Mouse (Mus musculus): ENCODE measurements at regions not wholly inside any gene's neighbourhood (a gene's known extent, or its start where the extent isn't known, plus 50 kb on each side); places are given as distances from the start of the nearest gene placed in this dataset.
"Not testable (repeated sequence)": the region's sequence is repeated elsewhere in the genome, so short reads cannot be mapped to it uniquely, and the experiment has no call there.

DNA sequence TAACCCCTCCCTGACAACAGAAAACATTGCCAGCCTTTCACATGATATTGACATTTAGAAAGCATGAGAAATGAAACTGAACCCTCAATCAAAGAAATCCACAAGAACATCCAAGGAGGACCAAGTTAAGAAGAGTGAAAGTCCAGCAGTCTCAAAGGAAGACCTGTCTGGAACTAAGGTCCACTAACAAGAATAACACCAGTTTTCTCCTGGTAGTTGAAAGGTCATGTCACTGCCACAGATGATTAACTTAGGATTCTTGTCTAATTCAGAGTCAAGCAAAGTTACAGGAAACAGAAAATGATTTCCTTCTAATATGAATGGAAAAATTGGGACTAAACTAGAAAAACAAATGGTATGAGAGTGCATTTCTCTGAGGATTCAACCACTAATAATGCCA is 790.7 kb downstream of the Cypt12 start:
- no peaks in the 10 kb centered on the region for H3K4me1 ChIP-seq
- H3K4me3 ChIP-seq = no peak overlapping the region
- no peak overlapping the region for H3K27ac ChIP-seq
- no peaks in the 10 kb centered on the region for H3K9me3 ChIP-seq
- H3K36me3 ChIP-seq (replicated peaks) = no peaks in the 10 kb centered on the region
- DNase-seq (ENCODE audit: extremely low spot score, low spot score) = no peak
- H3K27me3 ChIP-seq (ENCODE audit: poor library complexity, severe bottlenecking) = no peaks in the 10 kb centered on the region

DNA sequence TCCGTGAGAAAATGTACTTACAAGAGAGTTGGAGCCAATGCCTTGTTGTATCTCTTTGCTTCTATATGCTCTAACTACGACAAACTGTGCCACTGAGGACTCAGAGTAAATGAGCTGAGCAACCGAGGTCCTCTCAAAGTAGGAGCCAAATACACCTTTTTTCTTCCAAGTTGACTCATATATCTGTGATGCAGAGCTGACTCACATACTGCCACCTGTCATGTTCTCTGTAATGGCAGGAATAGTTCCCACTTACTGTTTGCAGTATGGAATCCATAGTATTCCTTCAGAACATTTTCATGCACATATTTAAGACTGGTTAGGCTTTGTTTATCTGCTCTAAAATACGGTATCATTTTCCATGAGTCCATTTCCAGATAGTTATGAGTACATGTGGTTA is 792.1 kb downstream of the Cypt12 start:
- no peak for DNase-seq (ENCODE audit: extremely low spot score, low spot score)
- Histone ChIP-seq H3K4me3 (no peak overlapping the region), H3K36me3 (replicated peaks) (no peaks in the 10 kb centered on the region), H3K4me1 (no peaks in the 10 kb centered on the region), H3K27ac (no peak overlapping the region), H3K9me3 (no peaks in the 10 kb centered on the region), H3K27me3 (ENCODE audit: poor library complexity, severe bottlenecking) (no peaks in the 10 kb centered on the region)
- WGBS = 87% methylated on average over 4 of the region's 4 CpGs

DNA sequence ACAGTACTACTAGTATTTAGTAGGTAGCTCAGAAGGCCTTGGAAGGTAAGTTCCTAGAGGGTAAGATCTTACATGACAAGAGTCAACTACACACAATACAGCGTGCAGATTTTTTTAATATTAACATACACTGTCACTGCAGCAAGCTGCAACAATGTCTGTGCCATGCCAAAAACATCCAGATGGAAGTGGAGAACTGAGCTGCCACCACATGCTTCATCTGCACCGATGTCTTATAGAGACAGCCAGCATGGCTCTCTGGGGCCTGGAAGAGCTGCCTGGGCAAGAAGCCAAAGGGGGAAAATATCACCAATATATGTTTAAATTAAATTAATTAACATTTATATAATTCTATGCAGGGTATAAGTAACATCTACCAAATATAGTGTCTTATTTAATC is 795.3 kb downstream of the Cypt12 start:
- DNase-seq (ENCODE audit: extremely low spot score, low spot score) = no peak
- no peaks in the 10 kb centered on the region for H3K27me3 ChIP-seq (ENCODE audit: poor library complexity, severe bottlenecking)
- no peaks in the 10 kb centered on the region for H3K4me1 ChIP-seq
- no peak overlapping the region for H3K4me3 ChIP-seq
- H3K27ac ChIP-seq = no peak overlapping the region
- no peaks in the 10 kb centered on the region for H3K9me3 ChIP-seq
- 95% methylated on average over 2 of the region's 2 CpGs for WGBS
- no peaks in the 10 kb centered on the region for H3K36me3 ChIP-seq (replicated peaks)

DNA sequence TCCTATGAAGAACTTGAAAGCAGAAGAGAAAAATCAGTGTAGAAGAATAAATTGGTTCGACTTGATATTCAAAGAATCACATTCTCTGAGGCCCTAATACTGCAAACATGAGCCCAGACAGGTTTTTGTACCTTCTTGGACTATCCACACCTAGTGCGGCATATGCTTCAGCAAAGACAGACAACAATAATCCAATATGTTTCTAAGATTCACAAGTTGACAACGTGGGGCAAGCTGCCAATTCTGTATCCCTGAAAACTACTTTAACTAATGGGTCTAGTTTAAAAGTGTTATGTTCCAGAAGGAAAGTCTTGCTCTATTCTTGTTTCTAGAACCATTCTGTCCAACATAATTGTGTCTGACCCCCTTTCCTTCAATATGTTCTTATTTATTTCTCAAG is 796.0 kb downstream of the Cypt12 start:
- no peak for DNase-seq (ENCODE audit: extremely low spot score, low spot score)
- 80% methylated on average over 3 of the region's 3 CpGs for WGBS
- no peak overlapping the region for H3K4me3 ChIP-seq
- no peaks in the 10 kb centered on the region for H3K9me3 ChIP-seq
- no peaks in the 10 kb centered on the region for H3K4me1 ChIP-seq
- no peak overlapping the region for H3K27ac ChIP-seq
- H3K36me3 ChIP-seq (replicated peaks) = no peaks in the 10 kb centered on the region
- H3K27me3 ChIP-seq (ENCODE audit: poor library complexity, severe bottlenecking) = no peaks in the 10 kb centered on the region

DNA sequence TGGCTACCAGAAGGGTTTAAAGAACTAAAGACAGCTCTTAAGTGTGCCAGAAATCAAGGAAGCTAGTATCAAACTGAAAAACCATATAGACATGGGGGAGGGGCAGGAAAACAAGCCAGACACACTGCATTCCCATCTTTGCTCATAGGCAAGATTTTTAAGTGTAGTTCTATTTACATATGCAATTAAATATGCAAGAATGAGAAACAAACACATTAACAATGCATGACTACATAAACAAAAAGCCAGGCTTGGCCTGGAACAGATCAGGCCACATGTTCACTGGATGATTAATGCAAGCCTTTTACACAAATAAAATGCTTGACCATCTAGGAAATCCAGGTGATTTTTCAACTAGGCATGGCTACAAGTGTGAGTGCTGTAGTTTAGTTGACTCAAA is 798.0 kb downstream of the Cypt12 start:
- 0 out of 2 replicates have a peak, but pooled peaks cover 5% of the 10 kb centered on the region for H3K4me1 ChIP-seq
- H3K27me3 ChIP-seq (ENCODE audit: poor library complexity, severe bottlenecking) = no peaks in the 10 kb centered on the region
- no peaks in the 10 kb centered on the region for H3K9me3 ChIP-seq

DNA sequence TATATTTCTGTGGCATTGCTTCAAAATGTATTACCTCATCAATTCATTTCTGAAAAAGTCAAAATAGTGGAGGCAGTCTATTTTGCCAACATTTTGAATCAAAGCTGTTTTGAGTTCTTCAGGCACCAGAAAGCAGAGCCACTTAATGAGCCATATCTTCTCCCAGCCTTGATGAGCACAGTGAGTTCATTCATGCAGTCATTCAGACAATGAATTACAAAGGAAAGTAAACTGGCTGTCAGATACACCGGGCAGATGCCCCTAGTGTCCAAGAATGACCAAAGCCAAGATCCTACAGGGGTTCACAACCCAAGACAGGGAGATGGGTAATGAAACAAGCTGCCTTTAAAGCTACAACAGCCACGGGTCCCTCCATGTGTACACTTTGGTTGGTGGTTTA is 798.7 kb downstream of the Cypt12 start:
- Histone ChIP-seq H3K36me3 (replicated peaks) (no peaks in the 10 kb centered on the region), H3K27me3 (ENCODE audit: poor library complexity, severe bottlenecking) (no peaks in the 10 kb centered on the region), H3K4me3 (no peak overlapping the region), H3K27ac (no peak overlapping the region), H3K4me1 (0 out of 2 replicates have a peak, but pooled peaks cover 5% of the 10 kb centered on the region), H3K9me3 (no peaks in the 10 kb centered on the region)
- DNase-seq (ENCODE audit: extremely low spot score, low spot score) = no peak
- 68% methylated on average over 2 of the region's 2 CpGs for WGBS

More for the DNA sequence above, 798.0 kb downstream of the Cypt12 start:
- Histone ChIP-seq H3K4me3 (no peak overlapping the region), H3K36me3 (replicated peaks) (no peaks in the 10 kb centered on the region), H3K27ac (no peak overlapping the region)
- no peak for DNase-seq (ENCODE audit: extremely low spot score, low spot score)

DNA sequence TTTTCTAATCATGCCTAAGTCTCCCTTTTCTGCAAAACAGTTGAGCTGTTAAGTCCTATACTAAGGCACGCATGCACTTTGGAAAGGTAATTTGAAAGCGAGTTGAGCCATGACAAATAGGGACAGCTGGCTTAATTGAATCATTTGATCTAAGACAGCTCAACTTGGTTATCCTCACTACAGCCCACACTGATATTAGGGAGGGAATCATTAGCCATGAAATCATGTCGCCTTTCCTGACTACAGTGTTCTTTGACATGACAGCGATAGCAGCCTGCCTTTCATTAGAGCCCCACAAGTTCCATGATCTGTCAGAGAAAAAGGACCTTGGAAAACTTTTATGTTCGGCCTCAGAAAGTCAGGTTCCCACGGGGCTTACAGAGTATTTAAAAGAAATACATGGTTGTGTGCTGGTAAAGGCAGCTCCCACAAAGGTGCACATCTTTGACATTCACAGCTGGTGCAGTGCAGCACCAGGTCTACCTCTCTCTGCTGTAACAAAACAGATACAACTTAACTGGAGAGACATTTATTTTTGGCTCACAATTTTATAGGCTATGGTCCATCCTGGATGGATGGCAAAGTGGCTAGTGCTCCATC is 803.5 kb downstream of the Cypt12 start:
- DNase-seq (ENCODE audit: extremely low spot score, low spot score) = no peak
- H3K27me3 ChIP-seq (ENCODE audit: poor library complexity, severe bottlenecking) = no peaks in the 10 kb centered on the region
- H3K4me1 ChIP-seq = 0 out of 2 replicates have a peak, but pooled peaks cover 5% of the 10 kb centered on the region
- no peak overlapping the region for H3K4me3 ChIP-seq
- no peak overlapping the region for H3K27ac ChIP-seq
- no peaks in the 10 kb centered on the region for H3K36me3 ChIP-seq (replicated peaks)
- 83% methylated on average over 6 of the region's 6 CpGs for WGBS
- H3K9me3 ChIP-seq = no peaks in the 10 kb centered on the region

DNA sequence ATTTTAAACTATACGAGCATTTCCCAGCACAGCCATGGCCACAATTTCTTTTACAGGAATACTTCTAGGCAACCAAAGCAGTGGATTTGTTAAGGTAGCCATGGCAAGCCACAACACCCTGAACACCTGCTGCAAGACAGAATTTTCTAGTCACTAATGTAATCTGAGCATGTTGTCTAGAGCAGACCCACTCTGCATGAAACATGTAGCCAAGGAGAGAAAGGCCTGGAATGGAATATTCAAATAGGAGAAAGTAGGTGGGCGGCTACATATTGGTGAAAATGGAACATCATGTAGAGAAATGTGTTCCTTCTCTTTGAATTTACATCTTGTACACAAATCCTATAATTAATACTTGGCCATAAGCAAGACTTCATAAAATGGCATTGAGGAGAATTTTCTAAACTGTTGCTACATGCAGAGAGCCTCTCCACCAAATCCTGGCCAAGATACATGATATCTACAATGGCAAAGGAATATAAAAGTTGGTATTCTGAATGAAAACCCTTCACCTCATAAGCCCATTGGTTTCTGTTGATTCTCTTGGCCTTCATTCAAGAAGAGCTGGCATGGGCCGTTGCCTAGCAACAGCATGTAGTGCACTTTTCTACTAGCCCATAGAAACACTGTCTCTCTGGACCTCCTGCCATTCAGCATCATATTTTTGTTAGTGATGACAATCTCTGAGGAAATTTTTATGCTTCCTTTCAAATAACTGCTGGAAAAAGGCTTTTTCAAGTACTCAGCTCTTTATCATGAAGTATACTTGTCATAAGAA is 816.3 kb downstream of the Cypt12 start:
- H3K36me3 ChIP-seq (replicated peaks) = no peaks in the 10 kb centered on the region
- no peaks in the 10 kb centered on the region for H3K4me1 ChIP-seq
- H3K4me3 ChIP-seq = no peak overlapping the region
- H3K27ac ChIP-seq = no peak overlapping the region
- no peaks in the 10 kb centered on the region for H3K9me3 ChIP-seq
- DNase-seq (ENCODE audit: extremely low spot score, low spot score) = no peak
- WGBS = 89% methylated on average over 3 of the region's 3 CpGs
- no peaks in the 10 kb centered on the region for H3K27me3 ChIP-seq (ENCODE audit: poor library complexity, severe bottlenecking)

DNA sequence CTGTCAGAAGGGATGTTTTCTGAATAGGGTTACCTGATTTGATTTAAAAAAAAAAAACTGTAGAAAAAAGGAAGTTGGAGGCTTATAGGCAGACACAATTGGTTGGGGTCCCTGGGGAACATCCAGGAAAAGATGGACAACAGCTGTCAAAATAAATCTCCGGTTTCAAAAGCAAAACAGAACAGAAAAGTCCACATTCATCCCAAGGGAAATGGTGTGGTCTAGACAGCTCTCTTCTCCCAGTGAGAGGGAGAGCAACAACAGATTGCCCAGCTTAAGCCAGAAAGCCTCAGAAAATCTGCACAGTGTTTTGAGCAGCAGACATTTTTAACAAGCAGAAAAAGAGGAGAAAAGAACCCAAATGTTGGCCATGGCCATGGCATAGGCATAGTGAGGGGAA is 830.3 kb downstream of the Cypt12 start:
- no peak for DNase-seq (ENCODE audit: extremely low spot score, low spot score)
- H3K4me1 ChIP-seq = no peaks in the 10 kb centered on the region
- H3K36me3 ChIP-seq (replicated peaks) = no peaks in the 10 kb centered on the region
- no peak overlapping the region for H3K27ac ChIP-seq
- H3K4me3 ChIP-seq = no peak overlapping the region
- WGBS = 66% methylated on average over 1 of the region's 1 CpGs
- H3K9me3 ChIP-seq = no peaks in the 10 kb centered on the region
- H3K27me3 ChIP-seq (ENCODE audit: poor library complexity, severe bottlenecking) = no peaks in the 10 kb centered on the region

DNA sequence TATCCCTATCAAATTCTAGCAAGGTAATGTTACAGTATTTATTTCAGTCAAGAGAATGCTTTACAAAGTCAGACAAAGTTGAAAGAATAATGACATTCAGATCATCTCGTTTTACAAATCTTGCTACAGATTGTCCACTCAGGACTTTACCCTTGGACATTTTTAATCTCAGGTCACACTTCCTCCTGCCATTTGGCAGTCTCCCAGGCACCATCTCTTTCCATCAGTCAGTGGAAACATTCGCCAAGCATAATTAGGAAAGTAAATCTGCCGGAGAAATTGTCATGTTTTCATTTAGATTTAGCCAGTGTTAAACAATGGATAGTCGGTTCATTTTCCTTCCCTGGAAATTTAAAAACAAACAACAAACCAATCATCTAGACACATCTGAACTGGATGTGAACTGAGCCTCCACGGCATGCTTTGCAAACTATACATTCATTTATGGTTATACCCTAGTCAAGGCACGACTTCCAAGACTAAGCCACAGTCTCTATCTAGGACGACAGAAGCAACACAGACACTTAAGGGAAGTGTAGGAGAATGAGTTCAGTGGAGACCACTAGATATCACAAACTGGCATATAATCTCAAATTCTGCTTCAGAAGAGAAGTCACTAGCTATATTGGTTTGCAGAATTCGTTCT is 839.4 kb downstream of the Cypt12 start:
- Histone ChIP-seq H3K27ac (no peak overlapping the region), H3K27me3 (ENCODE audit: poor library complexity, severe bottlenecking) (no peaks in the 10 kb centered on the region), H3K36me3 (replicated peaks) (no peaks in the 10 kb centered on the region), H3K4me3 (no peak overlapping the region), H3K4me1 (no peaks in the 10 kb centered on the region), H3K9me3 (no peaks in the 10 kb centered on the region)
- no peak for DNase-seq (ENCODE audit: extremely low spot score, low spot score)
- 88% methylated on average over 8 of the region's 8 CpGs for WGBS

DNA sequence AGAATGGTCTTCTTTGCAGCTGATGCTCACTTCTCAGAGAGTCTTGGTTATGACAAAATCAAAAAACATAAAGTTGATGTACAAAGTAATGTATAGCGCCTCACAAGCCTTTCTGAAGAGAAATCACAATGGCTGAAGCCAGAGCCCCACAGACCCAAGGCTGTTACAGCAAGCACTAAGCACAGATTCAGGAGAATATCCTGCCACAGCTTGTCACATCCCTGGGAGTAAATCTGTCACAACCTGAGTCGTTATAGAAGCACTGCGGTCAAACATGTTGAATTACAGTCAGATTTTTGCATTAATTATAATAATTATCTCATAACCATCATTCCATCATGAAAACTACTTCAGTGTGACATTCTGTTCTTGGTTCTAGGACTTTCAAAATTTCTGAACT is 825.7 kb downstream of the 1700064H15Rik start:
- Histone ChIP-seq H3K27me3 (ENCODE audit: poor library complexity, severe bottlenecking) (no peaks in the 10 kb centered on the region), H3K27ac (no peak overlapping the region), H3K4me3 (no peak overlapping the region), H3K4me1 (no peaks in the 10 kb centered on the region), H3K36me3 (replicated peaks) (no peaks in the 10 kb centered on the region), H3K9me3 (no peaks in the 10 kb centered on the region)
- 91% methylated on average over 3 of the region's 3 CpGs for WGBS
- DNase-seq (ENCODE audit: extremely low spot score, low spot score) = no peak

DNA sequence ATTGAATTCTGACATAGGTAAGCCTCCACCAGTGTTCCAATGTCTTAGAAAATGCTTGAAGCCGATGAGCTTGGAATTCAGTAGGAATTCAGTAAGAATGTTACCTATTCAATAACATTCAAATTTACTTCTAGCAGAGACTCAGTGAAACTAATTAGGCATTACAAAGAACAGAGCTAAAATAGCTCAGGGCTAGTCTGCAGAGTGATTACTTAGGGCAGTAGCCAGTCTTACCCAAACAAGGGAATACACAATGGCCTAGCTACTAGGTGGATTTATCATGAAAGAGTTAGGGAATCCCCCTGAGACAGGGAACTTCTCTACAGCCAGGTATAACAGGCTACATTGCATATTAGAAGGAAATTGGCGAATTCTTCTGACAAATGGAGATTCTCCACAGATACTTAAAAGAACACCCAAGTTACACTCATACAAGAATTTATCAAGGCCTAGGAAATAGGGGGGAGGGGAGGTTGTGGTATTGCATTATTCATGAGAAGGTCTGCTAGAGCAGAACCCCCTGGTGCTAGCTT is 799.6 kb downstream of the 1700064H15Rik start:
- H3K27me3 ChIP-seq (ENCODE audit: poor library complexity, severe bottlenecking); DNase-seq (ENCODE audit: extremely low spot score, low spot score); H3K27ac ChIP-seq; H3K9me3 ChIP-seq; H3K4me1 ChIP-seq; H3K4me3 ChIP-seq; H3K36me3 ChIP-seq (replicated peaks): not testable (repeated sequence)
- WGBS = 34% methylated on average over 2 of the region's 2 CpGs

DNA sequence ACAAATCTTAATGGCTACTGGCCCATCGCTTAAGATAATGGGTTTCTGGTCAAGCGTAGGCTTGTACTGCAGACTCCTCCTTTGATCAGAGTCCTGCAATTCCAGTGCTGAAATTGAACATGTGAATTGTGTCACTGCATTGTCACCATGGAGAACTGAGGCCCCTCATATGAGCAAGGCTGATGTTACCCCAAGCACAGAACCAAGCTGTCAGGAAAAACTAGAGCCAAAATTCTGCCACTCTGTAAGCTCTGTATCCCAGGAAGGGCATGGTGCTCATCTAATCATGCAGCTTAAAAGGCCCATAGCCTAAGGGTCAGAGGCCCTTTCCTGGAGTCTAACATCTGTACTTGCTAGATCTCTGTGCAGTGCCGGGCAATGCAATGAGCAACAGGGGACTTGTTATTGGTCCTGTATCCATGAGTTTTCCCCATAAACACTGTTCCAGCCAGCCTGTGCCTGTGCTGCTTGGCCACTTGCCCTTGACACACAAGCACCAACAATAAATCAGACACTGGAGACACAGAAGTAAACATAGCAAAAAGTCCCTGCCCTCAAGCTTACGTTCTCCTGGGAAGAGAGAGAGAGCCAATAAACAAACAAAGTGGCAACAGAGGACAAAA is 760.2 kb downstream of the 1700064H15Rik start:
- WGBS = 84% methylated on average over 4 of the region's 4 CpGs
- Histone ChIP-seq H3K9me3 (no peaks in the 10 kb centered on the region), H3K27me3 (ENCODE audit: poor library complexity, severe bottlenecking) (no peaks in the 10 kb centered on the region), H3K27ac (no peak overlapping the region), H3K4me1 (no peaks in the 10 kb centered on the region), H3K4me3 (no peak overlapping the region), H3K36me3 (replicated peaks) (no peaks in the 10 kb centered on the region)
- no peak for DNase-seq (ENCODE audit: extremely low spot score, low spot score)
